Mouse (Mus musculus) cerebellum, adult 2 months (tissue): ENCODE data around the gene Nol10.

Experiments
- CTCF ChIP-seq: fragments of 200-500 bp; IDR thresholded peaks from 2 replicates; pipeline ENCODE4 v1.5.1; 2011; ENCODE audit warnings: low read depth, mild to moderate bottlenecking, control low read depth, low read length, moderate library complexity, borderline replicate concordance; ENCODE audit not compliant: insufficient read depth
- POLR2A ChIP-seq: fragments of 200-500 bp; IDR thresholded peaks from 2 replicates; pipeline ENCODE4 v1.6.1; 2011; ENCODE audit warnings: low read length, control low read depth, borderline replicate concordance; ENCODE audit not compliant: insufficient read depth

DNA sequence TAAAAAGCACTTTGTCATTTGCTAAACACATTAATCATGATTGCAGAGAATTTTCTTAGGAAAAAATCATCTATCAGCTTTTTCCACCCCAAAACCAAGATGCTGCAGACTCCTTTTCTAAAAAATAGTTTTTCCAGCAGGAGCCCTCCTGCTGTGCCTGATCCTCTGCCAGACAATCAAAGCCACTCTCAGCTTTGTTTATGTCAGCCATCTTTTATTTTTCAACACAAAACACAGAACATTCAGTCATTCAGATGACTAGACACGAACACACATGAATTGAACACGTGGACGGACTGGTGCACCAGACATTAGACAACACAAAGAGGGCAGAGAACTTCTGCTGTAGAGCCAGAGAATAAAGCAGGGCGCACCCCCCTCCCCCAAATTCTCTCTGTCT, 115.4 kb downstream of the Nol10 start:
- TF ChIP-seq CTCF (no peak), POLR2A (no peak)
